Mouse (Mus musculus): ENCODE measurements around the gene Kcng1.

GRCm38 (mm10) chr2:168273387-168273786 lies 8.1 kb downstream of the Kcng1 start:
- no peak for TF ChIP-seq CTCF (conservative IDR thresholded peaks at IDR 0.05 in 1 of 2, IDR thresholded peaks at IDR 0.05 in 1 of 2; ENCODE audit: low read depth in 2 of 2, low read length in 2 of 2)
- no peak for TF ChIP-seq GABPA (IDR thresholded peaks at IDR 0.05; ENCODE audit: insufficient replicate concordance, low read depth, low read length)
- no peak for TF ChIP-seq HCFC1 (IDR thresholded peaks at IDR 0.05; ENCODE audit: low read depth, low read length)
- no peak for TF ChIP-seq POLR2A (IDR thresholded peaks at IDR 0.05; ENCODE audit: low read depth, low read length)
- TF ChIP-seq ZMIZ1 (IDR thresholded peaks at IDR 0.05; ENCODE audit: low read depth, low read length), result no peak
- no peak for TF ChIP-seq JUND (conservative IDR thresholded peaks at IDR 0.05; ENCODE audit: low read depth, low read length)
- TF ChIP-seq E2F4 (IDR thresholded peaks at IDR 0.05; ENCODE audit: insufficient replicate concordance, low read depth, low read length), result no peak
- no peak for TF ChIP-seq SIN3A (IDR thresholded peaks at IDR 0.05; ENCODE audit: low read length)
- no peak for TF ChIP-seq CHD2 (IDR thresholded peaks at IDR 0.05; ENCODE audit: low read length)
- no peak for TF ChIP-seq MAX (IDR thresholded peaks at IDR 0.05; ENCODE audit: low read length)
- TF ChIP-seq EP300 (IDR thresholded peaks at IDR 0.05; ENCODE audit: low read length), result no peak

All from CH12.LX (cell line).